Mouse (Mus musculus): Measurements from ENCODE around the gene Haghl. TPM values are rescaled to one million over a fixed set of nuclear protein-coding genes. Genes with fewer than 3 reads are reported as not detected.

Haghl gene
- total and polyA plus RNA-seq, 2 experiments from 2014 or later, result 141 to 154 TPM

DNA sequence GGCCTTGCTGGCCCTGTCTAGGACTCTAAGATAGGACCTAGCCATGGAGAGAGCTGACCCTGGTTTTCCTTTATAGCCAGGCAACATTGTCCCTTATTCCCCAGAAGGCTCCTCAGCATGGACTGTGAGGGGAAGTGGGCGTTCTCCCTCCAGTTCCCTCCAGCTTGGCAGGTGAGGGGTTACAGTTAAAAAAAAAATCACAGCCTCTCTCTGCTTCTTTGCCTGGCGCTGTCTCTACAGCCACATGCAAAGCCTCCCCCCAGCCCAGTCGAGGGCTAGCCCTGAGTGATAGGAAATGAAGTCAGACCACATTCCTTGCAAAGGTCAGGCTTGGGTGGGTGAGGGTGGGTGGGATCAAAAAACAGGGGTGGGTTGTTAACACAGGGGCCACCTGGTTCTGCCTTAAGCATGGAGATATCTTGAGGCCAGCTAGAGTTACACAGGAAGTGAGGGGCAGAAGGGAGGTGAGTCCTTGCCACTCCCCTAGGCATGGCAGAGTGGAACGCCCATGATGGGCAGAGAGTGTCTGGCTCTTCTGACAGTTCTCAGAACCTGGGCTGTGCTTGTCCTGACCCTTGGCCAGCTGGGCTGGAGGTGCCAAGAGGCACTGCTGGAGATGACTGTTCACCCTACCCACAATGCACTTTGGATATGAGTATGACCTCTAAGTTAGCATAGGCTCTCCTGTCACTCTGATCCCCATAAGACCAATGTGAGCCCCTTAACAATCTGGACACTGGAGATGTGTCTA lies 29.7 kb downstream of the Haghl start:
- H3K27ac ChIP-seq (ENCODE audit: low read depth, low read length), result no peak overlapping the region
- no peaks in the 10 kb centered on the region for H3K4me1 ChIP-seq (ENCODE audit: insufficient read depth)
- DNase-seq (no peak), ATAC-seq (no peak)
- WGBS, result 66% methylated on average over 4 of the region's 4 CpGs
- no peaks in the 10 kb centered on the region for H3K27me3 ChIP-seq (ENCODE audit: insufficient read depth, low read length)
- H3K4me3 ChIP-seq (ENCODE audit: low read depth, low read length), result no peak overlapping the region
- H3K4me2 ChIP-seq (ENCODE audit: low read depth), result no peak overlapping the region
- no peaks in the 10 kb centered on the region for H3K36me3 ChIP-seq (ENCODE audit: insufficient read depth)
- H3K9me3 ChIP-seq (ENCODE audit: low read length), result no peaks in the 10 kb centered on the region
- no peak for TF ChIP-seq CTCF (IDR thresholded peaks at IDR 0.05; ENCODE audit: low read depth)
- no peak overlapping the region for H3K9ac ChIP-seq

DNA sequence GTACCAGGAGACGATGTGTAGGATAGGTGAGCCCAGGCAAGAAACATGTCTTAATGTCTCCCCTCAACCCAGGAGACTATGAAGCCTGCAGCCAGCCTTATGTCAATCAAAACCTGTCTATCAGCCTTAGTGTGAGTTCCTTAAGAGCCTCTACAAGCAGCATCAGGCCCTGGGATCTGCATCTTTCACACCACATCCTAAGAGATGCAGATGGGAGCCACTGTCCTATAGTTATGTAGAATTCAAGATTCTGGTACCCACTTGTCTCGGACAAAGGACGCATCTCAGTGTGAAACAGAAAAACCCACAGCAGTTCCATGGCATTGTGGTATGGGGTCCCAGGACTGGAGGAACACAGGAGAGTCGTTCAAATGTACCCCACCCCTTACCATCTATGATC lies 30.4 kb downstream of the Haghl start:
- no peaks in the 10 kb centered on the region for H3K36me3 ChIP-seq (ENCODE audit: insufficient read depth)
- no peak overlapping the region for H3K4me3 ChIP-seq (ENCODE audit: low read depth, low read length)
- TF ChIP-seq CTCF (IDR thresholded peaks at IDR 0.05; ENCODE audit: low read depth), result no peak
- no peak overlapping the region for H3K27ac ChIP-seq (ENCODE audit: low read depth, low read length)
- DNase-seq, result no peak
- no peaks in the 10 kb centered on the region for H3K9me3 ChIP-seq (ENCODE audit: low read length)
- 80% methylated on average over 4 of the region's 4 CpGs for WGBS
- H3K9ac ChIP-seq, result no peak overlapping the region
- no peak for ATAC-seq
- no peak overlapping the region for H3K4me2 ChIP-seq (ENCODE audit: low read depth)
- no peaks in the 10 kb centered on the region for H3K4me1 ChIP-seq (ENCODE audit: insufficient read depth)
- H3K27me3 ChIP-seq (ENCODE audit: insufficient read depth, low read length), result no peaks in the 10 kb centered on the region

GRCm38 (mm10) chr17:25754241-25754640 lies 31.2 kb downstream of the Haghl start, which contains the start of gene Msln:
Gene Msln (minus strand): TSS chr17:25754378.
- DNase-seq (no peak), ATAC-seq (no peak)
- H3K4me3 ChIP-seq (ENCODE audit: low read depth, low read length), result no peak within 1 kb of the TSS
- no peaks in the 10 kb centered on the region for H3K9me3 ChIP-seq (ENCODE audit: low read length)
- 83% methylated on average over 9 of the region's 9 CpGs for WGBS
- no peaks in the 10 kb centered on the region for H3K4me1 ChIP-seq (ENCODE audit: insufficient read depth)
- no peak for TF ChIP-seq CTCF (IDR thresholded peaks at IDR 0.05; ENCODE audit: low read depth)
- H3K9ac ChIP-seq, result no peak within 1 kb of the TSS
- H3K27ac ChIP-seq (ENCODE audit: low read depth, low read length), result no peak within 1 kb of the TSS
- H3K27me3 ChIP-seq (ENCODE audit: insufficient read depth, low read length), result no peaks in the 10 kb centered on the region
- H3K4me2 ChIP-seq (ENCODE audit: low read depth), result no peak within 1 kb of the TSS
- no peaks in the 10 kb centered on the region for H3K36me3 ChIP-seq (ENCODE audit: insufficient read depth)

- no peaks in the 10 kb centered on the region for H3K36me3 ChIP-seq (ENCODE audit: insufficient read depth)
- 30% methylated on average over 5 of the region's 5 CpGs for WGBS
- no peak overlapping the region for H3K27ac ChIP-seq (ENCODE audit: low read depth, low read length)
- no peaks in the 10 kb centered on the region for H3K27me3 ChIP-seq (ENCODE audit: insufficient read depth, low read length)
- no peak overlapping the region for H3K4me2 ChIP-seq (ENCODE audit: low read depth)
- ATAC-seq, result no peak
- no peak for TF ChIP-seq CTCF (IDR thresholded peaks at IDR 0.05; ENCODE audit: low read depth)
- H3K4me3 ChIP-seq (ENCODE audit: low read depth, low read length), result no peak overlapping the region
- DNase-seq, result peak; percentile 12
- H3K4me1 ChIP-seq (ENCODE audit: insufficient read depth), result no peaks in the 10 kb centered on the region
- no peaks in the 10 kb centered on the region for H3K9me3 ChIP-seq (ENCODE audit: low read length)
- no peak overlapping the region for H3K9ac ChIP-seq
These were observed 34.0 kb downstream of the Haghl start for GRCm38 (mm10) chr17:25751446-25751845.

DNA sequence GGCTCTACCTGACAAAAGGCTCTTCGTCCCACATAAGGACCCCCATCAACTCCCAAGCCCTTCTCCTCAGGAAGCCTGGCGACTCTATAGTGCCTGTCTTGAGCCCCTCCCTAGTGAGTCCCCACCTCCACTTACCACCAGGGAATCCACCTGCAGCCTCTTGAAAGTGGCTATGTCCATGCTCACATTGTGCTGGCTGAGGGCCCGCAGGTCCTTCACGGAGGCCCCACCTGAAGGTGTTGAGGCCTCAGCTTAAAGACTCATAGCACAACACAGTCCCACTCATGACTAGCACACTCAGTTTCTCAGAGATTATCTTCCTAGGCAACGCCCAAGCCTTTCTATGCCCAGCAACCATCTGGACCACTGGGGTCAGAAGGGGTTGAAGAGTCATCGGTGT lies 36.2 kb downstream of the Haghl start:
- H3K27ac ChIP-seq (ENCODE audit: low read depth, low read length), result no peak overlapping the region
- 88% methylated on average over 6 of the region's 6 CpGs for WGBS
- no peak for TF ChIP-seq CTCF (IDR thresholded peaks at IDR 0.05; ENCODE audit: low read depth)
- H3K9ac ChIP-seq, result no peak overlapping the region
- H3K4me3 ChIP-seq (ENCODE audit: low read depth, low read length), result no peak overlapping the region
- no peaks in the 10 kb centered on the region for H3K9me3 ChIP-seq (ENCODE audit: low read length)
- H3K27me3 ChIP-seq (ENCODE audit: insufficient read depth, low read length), result no peaks in the 10 kb centered on the region
- no peak overlapping the region for H3K4me2 ChIP-seq (ENCODE audit: low read depth)
- ATAC-seq (no peak), DNase-seq (no peak)
- no peaks in the 10 kb centered on the region for H3K4me1 ChIP-seq (ENCODE audit: insufficient read depth)
- no peaks in the 10 kb centered on the region for H3K36me3 ChIP-seq (ENCODE audit: insufficient read depth)

- no peaks in the 10 kb centered on the region for H3K36me3 ChIP-seq (ENCODE audit: insufficient read depth)
- TF ChIP-seq CTCF (IDR thresholded peaks at IDR 0.05; ENCODE audit: low read depth), result no peak
- no peaks in the 10 kb centered on the region for H3K27me3 ChIP-seq (ENCODE audit: insufficient read depth, low read length)
- no peak for DNase-seq
- H3K27ac ChIP-seq (ENCODE audit: low read depth, low read length), result no peak overlapping the region
- ATAC-seq, result no peak
- H3K9ac ChIP-seq, result no peak overlapping the region
- H3K4me2 ChIP-seq (ENCODE audit: low read depth), result no peak overlapping the region
- 93% methylated on average over 4 of the region's 4 CpGs for WGBS
- no peaks in the 10 kb centered on the region for H3K4me1 ChIP-seq (ENCODE audit: insufficient read depth)
- H3K9me3 ChIP-seq (ENCODE audit: low read length), result no peaks in the 10 kb centered on the region
- H3K4me3 ChIP-seq (ENCODE audit: low read depth, low read length), result no peak overlapping the region
These were observed 37.2 kb downstream of the Haghl start for GRCm38 (mm10) chr17:25748238-25748637.

DNA sequence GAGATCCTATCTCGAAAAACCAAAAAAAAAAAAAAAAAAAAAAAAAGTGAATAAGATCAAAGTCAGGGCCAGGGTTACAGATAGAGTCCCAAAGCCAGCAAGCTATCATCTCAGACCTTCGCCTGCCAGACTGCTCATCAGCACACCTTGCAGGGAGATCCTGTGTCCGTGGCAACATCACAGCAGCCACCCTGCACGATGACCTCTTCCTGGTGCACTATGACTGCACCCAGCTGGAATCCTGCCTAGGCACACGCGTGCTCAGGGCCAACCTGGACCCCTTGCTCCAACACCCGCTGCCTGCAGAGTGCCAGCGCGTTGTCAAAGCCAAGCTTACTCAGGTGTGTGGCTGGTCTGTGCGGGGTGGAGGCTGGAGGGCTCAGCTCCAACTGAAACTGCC lies 41.2 kb downstream of the Haghl start:
- ATAC-seq, result no peak
- Histone ChIP-seq H3K36me3 (ENCODE audit: insufficient read depth) (no peaks in the 10 kb centered on the region), H3K27me3 (ENCODE audit: insufficient read depth, low read length) (no peaks in the 10 kb centered on the region), H3K9me3 (ENCODE audit: low read length) (no peaks in the 10 kb centered on the region), H3K27ac (ENCODE audit: low read depth, low read length) (no peak overlapping the region), H3K4me3 (ENCODE audit: low read depth, low read length) (no peak overlapping the region), H3K4me1 (ENCODE audit: insufficient read depth) (no peaks in the 10 kb centered on the region), H3K9ac (no peak overlapping the region), H3K4me2 (ENCODE audit: low read depth) (no peak overlapping the region)
- no peak for DNase-seq
- TF ChIP-seq CTCF (IDR thresholded peaks at IDR 0.05; ENCODE audit: low read depth), result no peak
- 78% methylated on average over 10 of the region's 10 CpGs for WGBS

Data from forebrain, postnatal 0 days (tissue).